Mouse (Mus musculus) cortical plate, adult 2 months (tissue): ENCODE results near the gene Rnaseh2b.

ENCODE experiments used
- CTCF ChIP-seq: fragments of 200-500 bp; IDR thresholded peaks from 2 replicates; pipeline ENCODE4 v1.5.1; 2011; ENCODE audit warnings: mild to moderate bottlenecking, control low read depth, low read length; ENCODE audit not compliant: insufficient read depth; ENCODE audit errors: extremely low read depth
- POLR2A ChIP-seq: fragments of 200-500 bp; IDR thresholded peaks from 2 replicates; pipeline ENCODE4 v1.6.1; 2011; ENCODE audit warnings: mild to moderate bottlenecking, low read length, control low read depth; ENCODE audit not compliant: insufficient read depth; ENCODE audit errors: extremely low read depth

- no peak for TF ChIP-seq CTCF
- TF ChIP-seq POLR2A = no peak
These were observed 97.5 kb downstream of the Rnaseh2b start for GRCm38 (mm10) chr14:62389729-62390536.
